Mouse (Mus musculus) forebrain, embryonic 11.5 days (tissue): ENCODE data around the gene Ppfibp1. TPM values are rescaled to one million over a fixed set of nuclear protein-coding genes. Genes with fewer than 3 reads are reported as not detected.
A peak's percentile ranks its signal among the peaks of the same experiment; 100 is the strongest.

ENCODE experiments used
- ATAC-seq: fragments of 200-750 bp; cut with Nextera tagmentation; replicated peaks from 2 replicates; pipeline ENCODE4 v1.8.0; 2017; ENCODE audit warnings: moderate TSS enrichment; ENCODE audit not compliant: low FRiP score
- DNase-seq: peaks from one replicate; pipeline ENCODE4 v3.0.0-alpha.2; 2017; ENCODE audit warnings: low spot score
- H3K27ac ChIP-seq: fragments of 300-500 bp; sonication (generic); 2 replicates; pipeline ENCODE4 v1.5.1; 2014; ENCODE audit warnings: low read depth, low read length
- H3K27me3 ChIP-seq: fragments of 300-500 bp; sonication (generic); 2 replicates; pipeline ENCODE4 v1.6.1; 2014; ENCODE audit warnings: mild to moderate bottlenecking, low read length, mixed read lengths; ENCODE audit not compliant: control insufficient read depth, insufficient read depth
- H3K36me3 ChIP-seq: fragments of 300-500 bp; sonication (generic); 2 replicates; pipeline ENCODE4 v1.6.1; 2014; ENCODE audit warnings: mild to moderate bottlenecking, low read length, moderate library complexity, mixed read lengths; ENCODE audit not compliant: control insufficient read depth, insufficient read depth
- H3K4me1 ChIP-seq: fragments of 300-500 bp; sonication (generic); replicated peaks from 2 replicates; pipeline ENCODE4 v1.6.1; 2014; ENCODE audit warnings: low read length, mixed read lengths; ENCODE audit not compliant: control insufficient read depth, insufficient read depth
- H3K4me2 ChIP-seq: fragments of 300-500 bp; sonication (generic); 2 replicates; pipeline ENCODE4 v1.6.1; 2014; ENCODE audit warnings: low read depth, mild to moderate bottlenecking, low read length, moderate library complexity, mixed read lengths; ENCODE audit not compliant: severe bottlenecking
- H3K4me3 ChIP-seq: fragments of 300-500 bp; sonication (generic); 2 replicates; pipeline ENCODE4 v1.5.1; 2014; ENCODE audit warnings: low read depth, low read length
- H3K9ac ChIP-seq: fragments of 300-500 bp; sonication (generic); 2 replicates; pipeline ENCODE4 v1.6.1; 2014; ENCODE audit warnings: low read length
- H3K9me3 ChIP-seq: fragments of 300-500 bp; sonication (generic); 2 replicates; pipeline ENCODE4 v1.6.1; 2016; ENCODE audit warnings: low read length, mixed read lengths; ENCODE audit not compliant: control insufficient read depth
- WGBS: fragments of 180-500 bp; shearing (Covaris S2); extraction: QIAGEN DNeasy Blood & Tissue Kit; methylation state at CpG from one replicate; pipeline ENCODE4 v1.1.7; 2014; 5-methylcytosine and 5-hydroxymethylcytosine counted together
- polyA plus RNA-seq: library from polyadenylated mRNA; unstranded; fragments of >200 nt; fragmentation: Nextera tagmentation; extraction: Ambion mirVana; gene quantifications from 2 replicates; pipeline ENCODE4 v1.2.1, GENCODE M21; 2014

Gene Ppfibp1
- polyA plus RNA-seq, 1 experiment from 2014 or later = 38.4 TPM

- no peaks in the 10 kb centered on the region for H3K9me3 ChIP-seq
- WGBS = 96% methylated on average over 3 of the region's 3 CpGs
These were observed 136.5 kb downstream of the Ppfibp1 start for GRCm38 (mm10) chr6:147024761-147025160.

GRCm38 (mm10) chr6:147028396-147028795 is 140.1 kb downstream of the Ppfibp1 start:
- Histone ChIP-seq H3K27me3 (no peaks in the 10 kb centered on the region), H3K4me1 (no peaks in the 10 kb centered on the region), H3K4me3 (no peak overlapping the region), H3K9ac (no peak overlapping the region), H3K36me3 (no peaks in the 10 kb centered on the region), H3K27ac (no peak overlapping the region), H3K4me2 (no peak overlapping the region), H3K9me3 (no peaks in the 10 kb centered on the region)
- no peak for ATAC-seq
- DNase-seq = no peak
- 87% methylated on average over 2 of the region's 2 CpGs for WGBS

More at GRCm38 (mm10) chr6:147024761-147025160, 136.5 kb downstream of the Ppfibp1 start:
- Histone ChIP-seq H3K27ac (no peak overlapping the region), H3K27me3 (no peaks in the 10 kb centered on the region), H3K4me1 (no peaks in the 10 kb centered on the region), H3K36me3 (no peaks in the 10 kb centered on the region), H3K4me2 (no peak overlapping the region), H3K4me3 (no peak overlapping the region), H3K9ac (no peak overlapping the region)
- no peak for ATAC-seq
- no peak for DNase-seq

- H3K4me3 ChIP-seq = no peak overlapping the region
- no peaks in the 10 kb centered on the region for H3K4me1 ChIP-seq
- 96% methylated on average over 9 of the region's 9 CpGs for WGBS
- no peak overlapping the region for H3K9ac ChIP-seq
- H3K36me3 ChIP-seq = no peaks in the 10 kb centered on the region
- no peak for DNase-seq
- H3K9me3 ChIP-seq = no peaks in the 10 kb centered on the region
- no peak for ATAC-seq
- no peak overlapping the region for H3K27ac ChIP-seq
- no peak overlapping the region for H3K4me2 ChIP-seq
- no peaks in the 10 kb centered on the region for H3K27me3 ChIP-seq
These were observed 141.3 kb downstream of the Ppfibp1 start for GRCm38 (mm10) chr6:147029591-147029990.

- no peaks in the 10 kb centered on the region for H3K36me3 ChIP-seq
- 89% methylated on average over 15 of the region's 15 CpGs for WGBS
- H3K27ac ChIP-seq = no peak overlapping the region
- ATAC-seq (no peak), DNase-seq (no peak)
- no peaks in the 10 kb centered on the region for H3K4me1 ChIP-seq
- no peak overlapping the region for H3K4me2 ChIP-seq
- H3K9me3 ChIP-seq = no peaks in the 10 kb centered on the region
- H3K27me3 ChIP-seq = no peaks in the 10 kb centered on the region
- no peak overlapping the region for H3K4me3 ChIP-seq
- H3K9ac ChIP-seq = no peak overlapping the region
These were observed 142.0 kb downstream of the Ppfibp1 start for GRCm38 (mm10) chr6:147030096-147030885.

GRCm38 (mm10) chr6:147032303-147032925 is 144.1 kb downstream of the Ppfibp1 start, which contains the start of gene Rep15:
TSS of gene Rep15 (plus strand) at chr6:147032584.
- H3K4me2 ChIP-seq = no peak within 1 kb of the TSS
- H3K36me3 ChIP-seq = no peaks in the 10 kb centered on the region
- WGBS = 41% methylated on average over 13 of the region's 13 CpGs
- no peak within 1 kb of the TSS for H3K27ac ChIP-seq
- no peak within 1 kb of the TSS for H3K4me3 ChIP-seq
- no peaks in the 10 kb centered on the region for H3K4me1 ChIP-seq
- no peaks in the 10 kb centered on the region for H3K27me3 ChIP-seq
- no peak within 1 kb of the TSS for H3K9ac ChIP-seq
- H3K9me3 ChIP-seq = no peaks in the 10 kb centered on the region
- ATAC-seq (no peak), DNase-seq (no peak)

GRCm38 (mm10) chr6:147042291-147043290 is 154.3 kb downstream of the Ppfibp1 start, which contains the start of gene Mrps35:
TSS of gene Mrps35 (plus strand) at chr6:147042764.
- peak within 1 kb of the TSS; percentile 97 for H3K9ac ChIP-seq
- peak; percentile 99 for ATAC-seq
- 0 out of 2 replicates have a peak, but pooled peaks cover 3% of the 10 kb centered on the region for H3K4me1 ChIP-seq
- no peaks in the 10 kb centered on the region for H3K27me3 ChIP-seq
- peak within 1 kb of the TSS; percentile 64; the same call in 1 of the 2 replicates for H3K27ac ChIP-seq
- no peaks in the 10 kb centered on the region for H3K9me3 ChIP-seq
- peak within 1 kb of the TSS; percentile 77 for H3K4me2 ChIP-seq
- 5% methylated on average over 59 of the region's 66 CpGs for WGBS
- peak; percentile 95 for DNase-seq
- H3K36me3 ChIP-seq = no peaks in the 10 kb centered on the region; the same call in 1 of the 2 replicates
- peak within 1 kb of the TSS; percentile 89 for H3K4me3 ChIP-seq

- H3K9ac ChIP-seq = peak overlapping the region; percentile 97
These were observed 155.3 kb downstream of the Ppfibp1 start for GRCm38 (mm10) chr6:147043633-147044032.

GRCm38 (mm10) chr6:147049239-147049805 is 161.0 kb downstream of the Ppfibp1 start:
- Histone ChIP-seq H3K4me3 (no peak overlapping the region), H3K9me3 (no peaks in the 10 kb centered on the region), H3K4me2 (no peak overlapping the region), H3K36me3 (no peaks in the 10 kb centered on the region; the same call in 1 of the 2 replicates), H3K27me3 (no peaks in the 10 kb centered on the region), H3K27ac (no peak overlapping the region), H3K9ac (no peak overlapping the region), H3K4me1 (no peaks in the 10 kb centered on the region)
- DNase-seq (peak; percentile 9), ATAC-seq (no peak)
- WGBS = 95% methylated on average over 13 of the region's 13 CpGs

More at GRCm38 (mm10) chr6:147043633-147044032, 155.3 kb downstream of the Ppfibp1 start:
- 54% methylated on average over 7 of the region's 7 CpGs for WGBS
- H3K9me3 ChIP-seq = no peaks in the 10 kb centered on the region
- no peak for ATAC-seq
- peak overlapping the region; percentile 89 for H3K4me3 ChIP-seq
- H3K27me3 ChIP-seq = no peaks in the 10 kb centered on the region
- no peak overlapping the region for H3K27ac ChIP-seq
- H3K4me1 ChIP-seq = 0 out of 2 replicates have a peak, but pooled peaks cover 3% of the 10 kb centered on the region
- H3K36me3 ChIP-seq = no peaks in the 10 kb centered on the region; the same call in 1 of the 2 replicates
- no peak for DNase-seq
- peak overlapping the region; percentile 77 for H3K4me2 ChIP-seq
